Mouse (Mus musculus) midbrain, embryonic 11.5 days (tissue): ENCODE data around the gene Lhfpl5. TPM values are rescaled to one million over a fixed set of nuclear protein-coding genes. Genes with fewer than 3 reads are reported as not detected.
A peak's percentile ranks its signal among the peaks of the same experiment; 100 is the strongest.

Experiments used
- ATAC-seq: fragments of 200-750 bp; cut with Nextera tagmentation; 2 replicates; pipeline ENCODE4 v1.8.0; 2017; ENCODE audit warnings: moderate TSS enrichment, moderate library complexity; ENCODE audit not compliant: low FRiP score
- DNase-seq: peaks from one replicate; pipeline ENCODE4 v3.0.0; 2015; ENCODE audit warnings: low spot score; ENCODE audit errors: missing footprints
- H3K27ac ChIP-seq: fragments of 300-500 bp; sonication (generic); 2 replicates; pipeline ENCODE4 v1.5.1; 2014; ENCODE audit warnings: low read depth, low read length
- H3K27me3 ChIP-seq: fragments of 300-500 bp; sonication (generic); 2 replicates; pipeline ENCODE4 v1.6.1; 2014; ENCODE audit warnings: mild to moderate bottlenecking, low read length, moderate library complexity, mixed read lengths; ENCODE audit not compliant: control insufficient read depth, insufficient read depth
- H3K36me3 ChIP-seq: fragments of 300-500 bp; sonication (generic); 2 replicates; pipeline ENCODE4 v1.6.1; 2014; ENCODE audit warnings: mild to moderate bottlenecking, low read length, moderate library complexity, mixed read lengths; ENCODE audit not compliant: control insufficient read depth, insufficient read depth
- H3K4me1 ChIP-seq: fragments of 300-500 bp; sonication (generic); 2 replicates; pipeline ENCODE4 v1.6.1; 2014; ENCODE audit warnings: low read length; ENCODE audit not compliant: control insufficient read depth, insufficient read depth
- H3K4me2 ChIP-seq: fragments of 300-500 bp; sonication (generic); 2 replicates; pipeline ENCODE4 v1.6.1; 2014; ENCODE audit warnings: mild to moderate bottlenecking, moderate library complexity
- H3K4me3 ChIP-seq: fragments of 300-500 bp; sonication (generic); 2 replicates; pipeline ENCODE4 v1.5.1; 2014; ENCODE audit warnings: low read depth, low read length
- H3K9ac ChIP-seq: fragments of 300-500 bp; sonication (generic); 2 replicates; pipeline ENCODE4 v1.6.1; 2014; ENCODE audit warnings: low read length
- H3K9me3 ChIP-seq: fragments of 300-500 bp; sonication (generic); 2 replicates; pipeline ENCODE4 v1.6.1; 2016; ENCODE audit warnings: low read length; ENCODE audit not compliant: control insufficient read depth
- WGBS: fragments of 180-500 bp; shearing (Covaris S2); extraction: QIAGEN DNeasy Blood & Tissue Kit; methylation state at CpG from one replicate; pipeline ENCODE4 v1.1.7; 2014; 5-methylcytosine and 5-hydroxymethylcytosine counted together
- polyA plus RNA-seq: library from polyadenylated mRNA; unstranded; fragments of >200 nt; fragmentation: Nextera tagmentation; extraction: Ambion mirVana; gene quantifications from 2 replicates; pipeline ENCODE4 v1.2.1, GENCODE M21; 2014

Lhfpl5 gene
- polyA plus RNA-seq, 1 experiment from 2014 or later = 1.4 TPM

GRCm38 (mm10) chr17:28591476-28591875 is 16.0 kb downstream of the Lhfpl5 start:
- DNase-seq (no peak), ATAC-seq (no peak)
- Histone ChIP-seq H3K27ac (no peak overlapping the region), H3K4me3 (no peak overlapping the region), H3K4me1 (no peaks in the 10 kb centered on the region), H3K9ac (no peak overlapping the region), H3K4me2 (no peak overlapping the region), H3K36me3 (peaks cover 39% of the 10 kb centered on the region), H3K9me3 (no peaks in the 10 kb centered on the region), H3K27me3 (no peaks in the 10 kb centered on the region)
- 93% methylated on average over 5 of the region's 5 CpGs for WGBS

- no peak overlapping the region for H3K9ac ChIP-seq
- 22% methylated on average over 4 of the region's 4 CpGs for WGBS
- H3K36me3 ChIP-seq = peaks cover 50% of the 10 kb centered on the region
- H3K9me3 ChIP-seq = no peaks in the 10 kb centered on the region
- no peaks in the 10 kb centered on the region for H3K4me1 ChIP-seq
- H3K27ac ChIP-seq = no peak overlapping the region
- DNase-seq (peak; percentile 94), ATAC-seq (no peak)
- H3K4me3 ChIP-seq = no peak overlapping the region
- H3K4me2 ChIP-seq = no peak overlapping the region
- no peaks in the 10 kb centered on the region for H3K27me3 ChIP-seq
These were observed 17.6 kb downstream of the Lhfpl5 start for GRCm38 (mm10) chr17:28592998-28593397.

GRCm38 (mm10) chr17:28593965-28594364 is 18.5 kb downstream of the Lhfpl5 start:
- no peak overlapping the region for H3K4me2 ChIP-seq
- peaks cover 47% of the 10 kb centered on the region for H3K36me3 ChIP-seq
- no peaks in the 10 kb centered on the region for H3K27me3 ChIP-seq
- DNase-seq = no peak
- ATAC-seq = no peak
- H3K4me3 ChIP-seq = no peak overlapping the region
- 76% methylated on average over 4 of the region's 4 CpGs for WGBS
- no peaks in the 10 kb centered on the region for H3K9me3 ChIP-seq
- no peak overlapping the region for H3K27ac ChIP-seq
- H3K9ac ChIP-seq = no peak overlapping the region
- no peaks in the 10 kb centered on the region for H3K4me1 ChIP-seq

- no peak overlapping the region for H3K9ac ChIP-seq
- DNase-seq (no peak), ATAC-seq (no peak)
- no peaks in the 10 kb centered on the region for H3K27me3 ChIP-seq
- 94% methylated on average over 5 of the region's 5 CpGs for WGBS
- H3K4me3 ChIP-seq = no peak overlapping the region
- no peaks in the 10 kb centered on the region for H3K4me1 ChIP-seq
- H3K36me3 ChIP-seq = peaks cover 51% of the 10 kb centered on the region
- no peak overlapping the region for H3K4me2 ChIP-seq
- H3K27ac ChIP-seq = no peak overlapping the region
- H3K9me3 ChIP-seq = no peaks in the 10 kb centered on the region
These were observed 25.3 kb downstream of the Lhfpl5 start for GRCm38 (mm10) chr17:28600780-28601179.

- Histone ChIP-seq H3K27me3 (no peaks in the 10 kb centered on the region), H3K4me2 (no peak overlapping the region), H3K36me3 (peaks cover 45% of the 10 kb centered on the region), H3K9ac (no peak overlapping the region), H3K4me3 (no peak overlapping the region), H3K27ac (no peak overlapping the region), H3K9me3 (no peaks in the 10 kb centered on the region), H3K4me1 (no peaks in the 10 kb centered on the region)
- ATAC-seq (no peak), DNase-seq (no peak)
- 96% methylated on average over 9 of the region's 9 CpGs for WGBS
These were observed 26.3 kb downstream of the Lhfpl5 start for GRCm38 (mm10) chr17:28601557-28602250.

- Histone ChIP-seq H3K4me1 (no peaks in the 10 kb centered on the region), H3K27me3 (no peaks in the 10 kb centered on the region), H3K27ac (no peak overlapping the region), H3K9ac (no peak overlapping the region), H3K9me3 (no peaks in the 10 kb centered on the region), H3K4me2 (no peak overlapping the region), H3K4me3 (no peak overlapping the region), H3K36me3 (peaks cover 7% of the 10 kb centered on the region)
- ATAC-seq = no peak
- 86% methylated on average over 3 of the region's 3 CpGs for WGBS
- no peak for DNase-seq
These were observed 34.1 kb downstream of the Lhfpl5 start for GRCm38 (mm10) chr17:28609543-28609942.

GRCm38 (mm10) chr17:28612603-28613002 is 37.2 kb downstream of the Lhfpl5 start:
- no peaks in the 10 kb centered on the region for H3K27me3 ChIP-seq
- H3K9me3 ChIP-seq = no peaks in the 10 kb centered on the region
- ATAC-seq (no peak), DNase-seq (no peak)
- H3K9ac ChIP-seq = no peak overlapping the region
- 0 out of 2 replicates have a peak, but pooled peaks cover 2% of the 10 kb centered on the region for H3K36me3 ChIP-seq
- no peaks in the 10 kb centered on the region for H3K4me1 ChIP-seq
- WGBS = 92% methylated on average over 2 of the region's 2 CpGs
- no peak overlapping the region for H3K4me3 ChIP-seq
- no peak overlapping the region for H3K4me2 ChIP-seq
- no peak overlapping the region for H3K27ac ChIP-seq

GRCm38 (mm10) chr17:28613096-28613495 is 37.7 kb downstream of the Lhfpl5 start:
- Histone ChIP-seq H3K4me3 (no peak overlapping the region), H3K9ac (no peak overlapping the region), H3K4me2 (no peak overlapping the region), H3K36me3 (0 out of 2 replicates have a peak, but pooled peaks cover 3% of the 10 kb centered on the region), H3K27ac (no peak overlapping the region), H3K27me3 (no peaks in the 10 kb centered on the region), H3K9me3 (no peaks in the 10 kb centered on the region), H3K4me1 (no peaks in the 10 kb centered on the region)
- DNase-seq (no peak), ATAC-seq (no peak)
- WGBS = 93% methylated on average over 6 of the region's 6 CpGs

- Histone ChIP-seq H3K27ac (no peak overlapping the region), H3K4me3 (no peak overlapping the region), H3K4me1 (peaks cover under 1% of the 10 kb centered on the region), H3K27me3 (no peaks in the 10 kb centered on the region), H3K9me3 (no peaks in the 10 kb centered on the region), H3K4me2 (no peak overlapping the region), H3K9ac (no peak overlapping the region), H3K36me3 (0 out of 2 replicates have a peak, but pooled peaks cover 5% of the 10 kb centered on the region)
- ATAC-seq (no peak), DNase-seq (no peak)
- 95% methylated on average over 4 of the region's 4 CpGs for WGBS
These were observed 39.9 kb downstream of the Lhfpl5 start for GRCm38 (mm10) chr17:28615332-28615731.
